Mouse (Mus musculus) liver, embryonic 14.5 days (tissue): ENCODE results near the gene Col6a5.

ENCODE experiments used
- CTCF ChIP-seq: IDR thresholded peaks from 2 replicates; pipeline ENCODE4 v1.5.1; 2016; ENCODE audit warnings: antibody characterized with exemption, low read depth, control low read depth
- EP300 ChIP-seq: IDR thresholded peaks from 2 replicates; pipeline ENCODE4 v1.6.1; 2016; ENCODE audit warnings: antibody characterized with exemption, low read depth

DNA sequence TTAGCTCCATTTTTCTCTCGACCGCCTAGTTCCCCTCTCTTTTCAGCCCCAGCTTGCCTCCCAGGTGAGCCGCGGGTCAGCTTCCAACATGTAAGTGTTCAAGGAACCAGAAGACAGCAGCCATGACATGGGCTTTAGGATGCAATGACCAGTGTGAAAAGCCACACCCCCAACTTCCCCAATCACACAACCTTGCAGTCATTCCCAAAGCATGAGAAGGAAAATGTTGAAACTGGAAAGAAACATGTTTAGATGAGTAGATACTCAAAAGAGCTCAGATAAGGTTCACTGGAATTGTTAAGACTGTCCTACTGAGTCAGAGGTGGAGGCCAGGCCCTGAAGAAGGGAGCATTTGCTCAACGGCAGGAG, 121.3 kb downstream of the Col6a5 start:
- no peak for TF ChIP-seq CTCF
- no peak for TF ChIP-seq EP300
